27 mouse cellular contexts compared by ENCODE assay signal in the genomic region with DNA sequence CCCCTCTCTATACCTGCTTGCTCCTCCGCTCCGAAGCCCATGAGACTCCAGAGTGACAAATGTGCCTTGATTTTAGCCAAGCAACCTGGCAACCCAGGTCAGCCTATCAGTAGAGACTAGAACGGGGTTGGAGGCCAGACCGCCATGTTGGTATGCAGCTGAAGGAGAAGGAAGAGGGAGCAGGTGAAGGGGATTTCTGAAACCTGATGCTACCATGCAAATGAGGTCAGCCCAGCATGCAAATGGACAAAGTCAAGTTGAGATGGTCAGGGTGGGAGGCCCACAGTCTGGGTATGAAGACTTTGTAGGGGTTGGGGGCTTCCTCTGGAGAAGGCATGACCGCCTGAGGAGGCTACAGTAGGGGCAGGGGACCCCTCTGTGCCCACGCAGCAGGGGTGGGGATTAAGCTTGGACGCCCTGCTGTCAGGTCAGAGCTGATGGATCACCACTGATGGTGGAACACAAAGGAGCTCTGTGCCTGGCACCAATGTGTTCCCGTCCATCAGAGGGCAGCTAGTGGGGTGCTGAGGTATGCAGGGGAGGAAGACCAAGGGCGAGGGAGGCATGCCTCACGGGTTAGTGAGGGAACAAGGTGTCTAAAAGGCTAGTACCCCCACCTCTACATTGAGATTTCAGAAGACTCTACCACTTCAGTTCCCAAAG. TPM values are rescaled to one million over a fixed set of nuclear protein-coding genes. Genes with fewer than 3 reads are reported as not detected.
A peak's percentile ranks its signal among the peaks of the same experiment; 100 is the strongest.
DNase-seq lines count a peak whose midpoint lies in the region; ATAC-seq and TF ChIP-seq lines count a peak whose summit lies in the region.
"Had no signal": no experiment of that assay in that cellular context is flagged by ENCODE, and none has a peak within 500 bp of the region (broad histone marks: within the 10 kb centered on the region; RNA-seq: fewer than 3 reads in every experiment).

No protein-coding gene starts in this region.

- no peak for TF ChIP-seq CTCF in CH12.LX (conservative IDR thresholded peaks at IDR 0.05 in 1 of 2, IDR thresholded peaks at IDR 0.05 in 1 of 2; ENCODE audit: low read depth in 2 of 2, low read length in 2 of 2)

- H3K4me1 ChIP-seq in limb, embryonic 13.5 days: peaks cover 12% of the 10 kb centered on the region
- peaks cover 23% of the 10 kb centered on the region for H3K4me1 ChIP-seq in limb, embryonic 10.5 days
- H3K4me1 ChIP-seq in CH12.LX (ENCODE audit: control insufficient read depth in 1 of 2, insufficient read depth in 2 of 2): peaks cover 36 to 83% of the 10 kb centered on the region in 2 experiments
- peaks cover 13% of the 10 kb centered on the region; the same call in 1 of the 2 replicates for H3K4me1 ChIP-seq in embryonic facial prominence, embryonic 14.5 days (ENCODE audit: control insufficient read depth, insufficient read depth, low read length)
- 0 out of 2 replicates have a peak, but pooled peaks cover 5% of the 10 kb centered on the region for H3K4me1 ChIP-seq in hindbrain, embryonic 14.5 days (replicated peaks; ENCODE audit: control insufficient read depth, insufficient read depth, low read length)

- dilution Hi-C loops in CH12.LX (cut with MboI; ENCODE audit: extremely low pct_ligation_motif_present, extremely low pct_unique_long_range_greater_than_20kb, low sequenced_read_pairs): no loop called here

- H3K4me2 ChIP-seq in limb, embryonic 13.5 days (replicated peaks): no peak overlapping the region
- peak overlapping the region; percentile 27; the same call in 1 of the 2 replicates for H3K4me2 ChIP-seq in CH12.LX (ENCODE audit: insufficient read depth, low read depth, poor library complexity, severe bottlenecking)
- H3K4me2 ChIP-seq in embryonic facial prominence, embryonic 14.5 days (ENCODE audit: low read depth, low read length): no peak overlapping the region
- H3K4me2 ChIP-seq in hindbrain, embryonic 14.5 days (replicated peaks): no peak overlapping the region
- H3K4me2 ChIP-seq: embryonic facial prominence, embryonic 13.5 days; forebrain, embryonic 12.5 days; forebrain, embryonic 15.5 days; heart, embryonic 13.5 days; hindbrain, embryonic 12.5 days had no signal

- peak; percentile 41; the same call in 1 of the 2 replicates for TF ChIP-seq POLR2A in CH12.LX (IDR thresholded peaks at IDR 0.05; ENCODE audit: low read depth, low read length)

- TF ChIP-seq RAD21 in CH12.LX (IDR thresholded peaks at IDR 0.05; ENCODE audit: low read depth, low read length): no peak

- no peaks in the 10 kb centered on the region for H3K36me3 ChIP-seq in limb, embryonic 13.5 days
- H3K36me3 ChIP-seq in limb, embryonic 10.5 days: no peaks in the 10 kb centered on the region
- no peaks in the 10 kb centered on the region for H3K36me3 ChIP-seq in CH12.LX (replicated peaks in 1 of 2; ENCODE audit: control insufficient read depth in 1 of 2, insufficient read depth in 1 of 2, low read length in 1 of 2)
- no peaks in the 10 kb centered on the region for H3K36me3 ChIP-seq in embryonic facial prominence, embryonic 14.5 days (ENCODE audit: control insufficient read depth, insufficient read depth, low read length)
- no peaks in the 10 kb centered on the region for H3K36me3 ChIP-seq in hindbrain, embryonic 14.5 days (replicated peaks; ENCODE audit: control insufficient read depth, insufficient read depth)
- H3K36me3 ChIP-seq: embryonic facial prominence, embryonic 13.5 days; forebrain, embryonic 12.5 days; forebrain, embryonic 15.5 days; G1E; heart, embryonic 13.5 days; hindbrain, embryonic 12.5 days had no signal

- ATAC-seq in limb, embryonic 13.5 days (ENCODE audit: low FRiP score, low read depth): 0 out of 2 replicates have a peak, but pooled peaks have one; percentile 21
- ATAC-seq in embryonic facial prominence, embryonic 14.5 days (ENCODE audit: low read depth): 0 out of 2 replicates have a peak, but pooled peaks have one; percentile 31
- ATAC-seq in hindbrain, embryonic 14.5 days (ENCODE audit: low FRiP score): no peak
- ATAC-seq: forebrain, embryonic 15.5 days; hindbrain, embryonic 16.5 days; intestine, postnatal 0 days had no signal

- no peak overlapping the region for H3K9ac ChIP-seq in limb, embryonic 13.5 days
- H3K9ac ChIP-seq in CH12.LX (ENCODE audit: insufficient read depth, low read depth): no peak overlapping the region
- no peak overlapping the region for H3K9ac ChIP-seq in embryonic facial prominence, embryonic 14.5 days (ENCODE audit: low read depth, low read length)
- H3K9ac ChIP-seq in hindbrain, embryonic 14.5 days: no peak overlapping the region
- H3K9ac ChIP-seq: embryonic facial prominence, embryonic 13.5 days; forebrain, embryonic 12.5 days; forebrain, embryonic 15.5 days; heart, embryonic 13.5 days; hindbrain, embryonic 12.5 days had no signal

- H3K4me3 ChIP-seq in limb, embryonic 13.5 days: no peak overlapping the region
- no peak overlapping the region for H3K4me3 ChIP-seq in limb, embryonic 10.5 days
- H3K4me3 ChIP-seq in CH12.LX (replicated peaks in 1 of 3; ENCODE audit: low read depth in 2 of 3, low read length in 2 of 3, poor library complexity in 1 of 3): peak overlapping the region in 2 of 3 experiments; percentile 13 to 49
- H3K4me3 ChIP-seq in embryonic facial prominence, embryonic 14.5 days (ENCODE audit: low read depth, low read length): no peak overlapping the region
- H3K4me3 ChIP-seq in hindbrain, embryonic 14.5 days (replicated peaks; ENCODE audit: low read length): no peak overlapping the region
- H3K4me3 ChIP-seq: embryonic facial prominence, embryonic 13.5 days; forebrain, embryonic 12.5 days; forebrain, embryonic 15.5 days; heart, embryonic 13.5 days; hindbrain, embryonic 12.5 days had no signal

- no peaks in the 10 kb centered on the region for H3K27me3 ChIP-seq in limb, embryonic 13.5 days
- 0 out of 2 replicates have a peak, but pooled peaks cover 6% of the 10 kb centered on the region for H3K27me3 ChIP-seq in limb, embryonic 10.5 days (ENCODE audit: low read depth, poor library complexity, severe bottlenecking)
- H3K27me3 ChIP-seq in CH12.LX (replicated peaks): no peaks in the 10 kb centered on the region
- H3K27me3 ChIP-seq in embryonic facial prominence, embryonic 14.5 days (replicated peaks; ENCODE audit: control insufficient read depth, insufficient read depth, low read length): no peaks in the 10 kb centered on the region
- H3K27me3 ChIP-seq in hindbrain, embryonic 14.5 days (ENCODE audit: control insufficient read depth, insufficient read depth, low read length): no peaks in the 10 kb centered on the region
- H3K27me3 ChIP-seq: forebrain, embryonic 12.5 days; forebrain, embryonic 15.5 days; heart, embryonic 13.5 days; hindbrain, embryonic 12.5 days had no signal

- peak; percentile 82 for TF ChIP-seq EP300 in CH12.LX (IDR thresholded peaks at IDR 0.05; ENCODE audit: low read length)

- no peak for DNase-seq in limb, embryonic 10.5 days (ENCODE audit: low spot score)
- peak; percentile 73 for DNase-seq in CH12.LX (ENCODE audit: extremely low read depth)
- DNase-seq in embryonic facial prominence, embryonic 14.5 days (ENCODE audit: low spot score): no peak
- no peak for DNase-seq in lung, postnatal 10 days
- no peak for DNase-seq in hindbrain, embryonic 14.5 days (ENCODE audit: low spot score)
- DNase-seq: adrenal gland, adult 2 months; adrenal gland, postnatal 14 days; cerebellum, adult 11 months; cerebellum, adult 2 months; cerebellum, adult 9-11 months; cerebellum, postnatal 25 days; gastrocnemius, postnatal 25 days; heart, adult 18-20 months; heart, postnatal 14 days had no signal

- H3K27ac ChIP-seq in limb, embryonic 13.5 days: no peak overlapping the region
- no peak overlapping the region; the same call in 1 of the 2 replicates for H3K27ac ChIP-seq in limb, embryonic 10.5 days
- H3K27ac ChIP-seq in CH12.LX (ENCODE audit: insufficient read depth, low read depth): peak overlapping the region; percentile 2; the same call in 1 of the 2 replicates
- H3K27ac ChIP-seq in embryonic facial prominence, embryonic 14.5 days (replicated peaks; ENCODE audit: low read depth, low read length): no peak overlapping the region
- no peak overlapping the region for H3K27ac ChIP-seq in hindbrain, embryonic 14.5 days
- H3K27ac ChIP-seq: embryonic facial prominence, embryonic 13.5 days; forebrain, embryonic 12.5 days; forebrain, embryonic 15.5 days; heart, embryonic 13.5 days; hindbrain, embryonic 12.5 days had no signal

- H3K9me3 ChIP-seq in limb, embryonic 13.5 days: no peaks in the 10 kb centered on the region
- H3K9me3 ChIP-seq in limb, embryonic 10.5 days (replicated peaks): no peaks in the 10 kb centered on the region
- H3K9me3 ChIP-seq in CH12.LX (replicated peaks; ENCODE audit: low read length): no peaks in the 10 kb centered on the region
- H3K9me3 ChIP-seq in embryonic facial prominence, embryonic 14.5 days (ENCODE audit: control insufficient read depth, low read length): no peaks in the 10 kb centered on the region
- H3K9me3 ChIP-seq in hindbrain, embryonic 14.5 days (ENCODE audit: control insufficient read depth, low read length): no peaks in the 10 kb centered on the region
- H3K9me3 ChIP-seq: embryonic facial prominence, embryonic 13.5 days; forebrain, embryonic 12.5 days; forebrain, embryonic 15.5 days; G1E; heart, embryonic 13.5 days; hindbrain, embryonic 12.5 days had no signal

- in situ Hi-C loops in CH12.LX (cut with MboI; ENCODE audit: low pct_ligation_motif_present, low pct_unique_long_range_greater_than_20kb, low sequenced_read_pairs): no loop called here

- 57% methylated on average over 10 of the region's 10 CpGs for WGBS in limb, embryonic 13.5 days
- WGBS in limb, embryonic 10.5 days: 59% methylated on average over 10 of the region's 10 CpGs
- WGBS in embryonic facial prominence, embryonic 14.5 days: 59% methylated on average over 10 of the region's 10 CpGs
- 49% methylated on average over 10 of the region's 10 CpGs for WGBS in hindbrain, embryonic 14.5 days

- no peaks in the 10 kb centered on the region for H3K79me2 ChIP-seq in CH12.LX (replicated peaks; ENCODE audit: control insufficient read depth, extremely low read depth, insufficient read depth, poor library complexity, severe bottlenecking)

RNA-seq across cellular contexts. Expression of a gene that starts 4.2 kb away (rescaled TPM):
- polyA plus RNA-seq in limb, embryonic 13.5 days (2015; fragmentation: Nextera tagmentation; extraction: Ambion mirVana): 171 and 190 TPM in 2 replicates
- 2.0 and 16.0 TPM in 2 replicates for polyA plus RNA-seq in limb, embryonic 10.5 days (2016; fragmentation: Nextera tagmentation; extraction: Ambion mirVana)
- total RNA-seq in CH12.LX (2012; rRNA removed): not detected in 2 replicates
- total RNA-seq in CH12.LX (2014; rRNA removed): not detected in 2 replicates
- polyA plus RNA-seq in CH12.LX (2012; ENCODE audit: insufficient read length, low read depth): not detected in 2 replicates
- polyA plus RNA-seq in embryonic facial prominence, embryonic 14.5 days (2014; fragmentation: Nextera tagmentation; extraction: Ambion mirVana): 219 and 223 TPM in 2 replicates
- 0.13 and 0.17 TPM in 2 replicates for polyA plus RNA-seq in hindbrain, embryonic 14.5 days (2014; fragmentation: Nextera tagmentation; extraction: Ambion mirVana)
- total RNA-seq: adrenal gland, adult 2 months; adrenal gland, postnatal 14 days; common myeloid progenitor, adult 5-6 weeks; G1E; heart, adult 18-20 months; heart, postnatal 14 days; hematopoietic stem cell, adult 5-6 weeks had no signal
- polyA plus RNA-seq: adrenal gland, adult 2 months; cerebellum, adult 2 months; G1E; gonadal fat pad, adult 2 months; hindbrain, embryonic 16.5 days; intestine, embryonic 14.5 days had no signal

RNA-seq across cellular contexts. Expression of a gene that starts 47.1 kb away (rescaled TPM):
- 10.3 and 10.4 TPM in 2 replicates for polyA plus RNA-seq in limb, embryonic 13.5 days (2015; fragmentation: Nextera tagmentation; extraction: Ambion mirVana)
- 1.8 and 2.3 TPM in 2 replicates for polyA plus RNA-seq in limb, embryonic 10.5 days (2016; fragmentation: Nextera tagmentation; extraction: Ambion mirVana)
- total RNA-seq in CH12.LX (2012; rRNA removed): 0.21 and 0.30 TPM in 2 replicates
- 1.2 and 1.8 TPM in 2 replicates for total RNA-seq in CH12.LX (2014; rRNA removed)
- 5.1 and 5.4 TPM in 2 replicates for polyA plus RNA-seq in CH12.LX (2012; ENCODE audit: insufficient read length, low read depth)
- 12.8 and 14.1 TPM in 2 replicates for polyA plus RNA-seq in embryonic facial prominence, embryonic 14.5 days (2014; fragmentation: Nextera tagmentation; extraction: Ambion mirVana)
- 20.4 and 22.3 TPM in 2 replicates for polyA plus RNA-seq in hindbrain, embryonic 14.5 days (2014; fragmentation: Nextera tagmentation; extraction: Ambion mirVana)

RNA-seq across cellular contexts. Expression of a gene that starts 50.4 kb away (rescaled TPM):
- polyA plus RNA-seq in limb, embryonic 13.5 days (2015; fragmentation: Nextera tagmentation; extraction: Ambion mirVana): 2.8 and 3.2 TPM in 2 replicates
- 0.06 and 0.69 TPM in 2 replicates for polyA plus RNA-seq in limb, embryonic 10.5 days (2016; fragmentation: Nextera tagmentation; extraction: Ambion mirVana)
- total RNA-seq in CH12.LX (2012; rRNA removed) (not detected in 2 replicates), CH12.LX (2014; rRNA removed) (not detected in 2 replicates)
- polyA plus RNA-seq in CH12.LX (2012; ENCODE audit: insufficient read length, low read depth): 0.10 and 0.20 TPM in 2 replicates
- 1.5 and 1.8 TPM in 2 replicates for polyA plus RNA-seq in embryonic facial prominence, embryonic 14.5 days (2014; fragmentation: Nextera tagmentation; extraction: Ambion mirVana)
- polyA plus RNA-seq in hindbrain, embryonic 14.5 days (2014; fragmentation: Nextera tagmentation; extraction: Ambion mirVana): 13.0 and 14.9 TPM in 2 replicates
- total RNA-seq: common myeloid progenitor, adult 5-6 weeks had no signal
- polyA plus RNA-seq: G1E had no signal

Comparison
In these comparisons a context has a peak if more than half of its experiments do, and no peak if none do; other contexts are left out.
1. H3K4me3 ChIP-seq: peak in CH12.LX (2 of 3); none in limb, embryonic 13.5 days (single experiment), limb, embryonic 10.5 days (single experiment), embryonic facial prominence, embryonic 14.5 days (single experiment) and hindbrain, embryonic 14.5 days (single experiment).